Mouse (Mus musculus): Measurements from ENCODE around the gene Ssc4d.

The Ssc4d gene

GRCm38 (mm10) chr5:135974365-135974764 lies at the start of gene Ssc4d:
Gene Ssc4d (minus strand): TSS chr5:135974531.
- no peak for DNase-seq (ENCODE audit: low read depth, low spot score)

- no peak for DNase-seq (ENCODE audit: low read depth, low spot score)
Measured at GRCm38 (mm10) chr5:136019907-136020306, 45.6 kb upstream of the Ssc4d start.

- DNase-seq (ENCODE audit: low read depth, low spot score): no peak
Measured at GRCm38 (mm10) chr5:136018726-136019125, 44.4 kb upstream of the Ssc4d start.

GRCm38 (mm10) chr5:136017262-136017661 lies 42.9 kb upstream of the Ssc4d start:
- peak; percentile 20 for DNase-seq (ENCODE audit: low read depth, low spot score)

- peak; percentile 41 for DNase-seq (ENCODE audit: low read depth, low spot score)
Measured at GRCm38 (mm10) chr5:136016014-136016876, 41.9 kb upstream of the Ssc4d start.

DNA sequence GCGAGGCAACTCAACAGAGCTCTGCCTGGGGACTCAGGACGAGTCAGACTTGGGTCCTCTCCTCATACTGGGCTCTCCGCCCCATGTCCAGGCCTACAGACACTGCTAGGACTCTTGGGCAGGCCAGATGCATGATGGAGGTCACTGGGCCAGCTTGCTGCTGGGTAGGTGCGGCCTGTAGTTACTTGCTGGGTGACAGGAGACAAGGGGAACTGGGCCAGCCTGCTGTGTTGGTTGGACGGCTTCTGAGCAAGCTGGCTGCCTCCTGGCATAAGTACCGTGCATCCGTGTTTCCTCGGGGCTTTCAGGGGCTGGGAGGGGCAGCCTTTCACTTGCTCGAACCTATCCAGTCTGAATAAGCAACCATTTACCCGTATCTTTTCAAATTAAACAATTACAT lies 41.3 kb upstream of the Ssc4d start:
- no peak for DNase-seq (ENCODE audit: low read depth, low spot score)

- no peak for DNase-seq (ENCODE audit: low read depth, low spot score)
Measured at GRCm38 (mm10) chr5:136014877-136015276, 40.5 kb upstream of the Ssc4d start.

- no peak for DNase-seq (ENCODE audit: low read depth, low spot score)
Measured at GRCm38 (mm10) chr5:136007745-136008144, 33.4 kb upstream of the Ssc4d start.

GRCm38 (mm10) chr5:136004537-136004936 lies 30.2 kb upstream of the Ssc4d start:
- DNase-seq (ENCODE audit: low read depth, low spot score): no peak

DNA sequence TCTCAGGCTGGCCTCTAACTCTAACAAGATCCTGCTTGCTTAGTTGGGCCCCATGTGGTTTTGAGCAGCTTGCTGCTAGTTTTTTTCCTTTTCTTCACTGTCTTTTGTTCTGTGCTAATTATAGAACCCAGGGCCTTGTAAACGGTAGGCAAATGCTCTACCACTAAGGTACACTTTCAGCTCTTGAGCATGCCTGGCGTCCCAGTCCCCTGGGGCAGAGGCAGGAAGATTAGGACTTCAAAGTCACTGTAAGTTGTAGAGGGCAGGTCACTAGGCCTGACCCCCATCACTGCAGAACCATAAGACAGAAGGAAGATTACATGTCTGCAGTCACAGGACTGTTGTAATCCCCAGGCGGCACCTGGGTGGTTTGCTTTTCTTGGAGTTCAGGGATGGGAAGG lies 28.4 kb upstream of the Ssc4d start:
- DNase-seq (ENCODE audit: low read depth, low spot score): no peak

DNA sequence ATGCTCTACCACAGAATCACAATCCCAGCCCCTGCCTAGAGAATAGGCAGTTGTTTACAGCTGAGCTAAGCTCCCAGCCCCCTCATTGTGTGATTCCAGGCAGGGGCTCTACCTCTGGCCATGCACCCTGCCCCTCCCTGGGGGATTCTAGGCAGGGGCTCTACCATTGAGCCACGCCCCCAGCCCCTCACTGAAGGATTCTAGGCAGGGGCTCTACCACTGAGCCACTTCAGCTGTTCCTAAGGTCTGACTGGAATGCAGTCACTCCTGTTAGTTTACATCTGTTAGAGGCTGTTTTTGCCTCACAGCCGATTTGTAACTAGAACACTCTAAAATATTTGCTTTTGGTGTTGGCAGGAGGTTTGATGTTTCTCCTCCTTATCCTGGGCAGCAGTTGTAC lies 28.0 kb upstream of the Ssc4d start:
- no peak for DNase-seq (ENCODE audit: low read depth, low spot score)

GRCm38 (mm10) chr5:136001222-136001621 lies 26.9 kb upstream of the Ssc4d start:
- no peak for DNase-seq (ENCODE audit: low read depth, low spot score)

DNA sequence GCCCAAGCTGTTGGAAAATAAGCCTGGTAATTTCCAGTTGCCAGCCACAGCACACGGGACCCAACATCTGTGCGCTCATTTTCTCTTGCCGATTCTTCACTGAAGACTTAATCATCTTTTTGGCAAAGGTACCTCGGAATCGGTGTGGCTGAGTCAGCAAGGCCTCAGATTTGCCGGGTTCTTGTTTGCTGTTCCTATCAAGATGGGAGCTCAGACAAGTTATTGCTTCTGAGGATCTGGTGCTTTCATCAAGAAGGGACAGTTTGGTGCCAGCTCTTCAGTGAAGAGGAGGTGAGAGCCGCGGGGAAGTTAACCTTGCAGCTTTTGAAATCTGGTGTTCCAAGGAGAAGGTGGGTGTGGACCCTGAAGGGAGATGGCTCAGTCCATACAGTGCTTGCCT lies 21.8 kb upstream of the Ssc4d start:
- DNase-seq (ENCODE audit: low read depth, low spot score): peak; percentile 46

DNA sequence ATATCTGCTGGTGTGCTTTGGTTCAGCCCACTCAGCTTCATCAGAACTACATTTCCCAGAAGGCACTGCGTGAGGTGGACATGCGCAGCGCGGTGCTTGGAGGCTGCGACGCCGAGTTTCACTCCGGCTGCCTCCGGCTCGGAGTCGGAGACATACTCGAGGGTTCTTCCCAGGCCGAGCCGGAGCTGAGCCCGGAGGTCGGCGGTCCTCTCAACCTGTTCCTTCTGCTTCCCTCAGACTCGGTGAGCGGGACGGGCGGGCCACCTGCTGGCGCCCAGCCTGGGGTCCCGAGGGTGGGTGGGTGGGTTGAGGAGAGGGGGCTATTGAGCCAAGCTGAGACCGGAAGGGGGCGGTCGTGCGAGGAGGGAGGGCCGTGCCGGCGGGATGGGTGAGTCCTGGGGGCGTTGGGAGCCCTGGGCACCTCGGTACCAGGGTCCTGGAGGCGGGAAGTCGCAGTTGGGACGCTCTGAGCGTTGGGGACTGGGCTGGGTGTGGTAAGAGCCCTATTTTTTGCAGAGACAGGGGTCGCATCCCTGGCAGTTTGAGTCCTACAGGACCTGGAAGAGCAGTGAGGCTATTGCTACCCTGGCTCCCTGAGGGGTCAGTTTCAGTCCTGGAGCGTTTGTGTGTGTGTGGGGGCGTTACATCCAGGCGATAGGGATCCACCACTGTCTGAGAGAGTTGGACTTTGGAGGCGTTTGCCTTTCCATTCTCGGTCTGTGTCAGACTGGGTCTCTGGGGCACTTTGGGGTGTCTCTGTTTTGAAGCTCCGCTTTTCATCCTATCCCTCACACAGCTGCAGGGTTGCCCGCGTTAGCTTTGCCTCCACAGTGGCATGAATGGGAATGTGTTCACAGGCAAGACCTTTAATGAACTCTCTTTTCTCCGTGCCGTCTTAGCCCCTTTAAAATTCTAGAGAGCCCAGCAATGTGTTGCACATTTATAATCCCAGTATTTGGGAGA lies 20.7 kb upstream of the Ssc4d start, which contains the start of gene Dtx2:
Gene Dtx2 (plus strand): TSS at position 76 of the 963 bp plus-strand sequence.
- DNase-seq (ENCODE audit: low read depth, low spot score): peak; percentile 97

DNA sequence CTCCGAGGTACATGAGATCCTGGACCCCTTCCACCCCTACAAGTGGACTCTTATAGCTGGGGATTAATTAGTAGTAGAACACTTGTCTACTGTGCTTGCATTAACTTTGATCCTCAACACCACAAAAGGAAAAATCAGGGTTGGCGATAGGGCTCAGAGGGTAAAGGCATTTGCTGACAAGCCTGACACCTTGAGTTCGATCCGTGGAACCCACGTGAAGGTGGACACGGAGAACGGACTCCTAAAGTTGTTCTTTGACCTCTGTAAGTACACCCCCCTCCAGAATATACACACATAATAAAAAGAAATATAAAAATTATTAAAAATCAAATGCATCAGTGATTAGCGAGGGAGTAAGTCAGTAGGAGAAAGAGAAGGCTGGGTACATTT lies 20.0 kb upstream of the Ssc4d start:
- DNase-seq (ENCODE audit: low read depth, low spot score): no peak

DNA sequence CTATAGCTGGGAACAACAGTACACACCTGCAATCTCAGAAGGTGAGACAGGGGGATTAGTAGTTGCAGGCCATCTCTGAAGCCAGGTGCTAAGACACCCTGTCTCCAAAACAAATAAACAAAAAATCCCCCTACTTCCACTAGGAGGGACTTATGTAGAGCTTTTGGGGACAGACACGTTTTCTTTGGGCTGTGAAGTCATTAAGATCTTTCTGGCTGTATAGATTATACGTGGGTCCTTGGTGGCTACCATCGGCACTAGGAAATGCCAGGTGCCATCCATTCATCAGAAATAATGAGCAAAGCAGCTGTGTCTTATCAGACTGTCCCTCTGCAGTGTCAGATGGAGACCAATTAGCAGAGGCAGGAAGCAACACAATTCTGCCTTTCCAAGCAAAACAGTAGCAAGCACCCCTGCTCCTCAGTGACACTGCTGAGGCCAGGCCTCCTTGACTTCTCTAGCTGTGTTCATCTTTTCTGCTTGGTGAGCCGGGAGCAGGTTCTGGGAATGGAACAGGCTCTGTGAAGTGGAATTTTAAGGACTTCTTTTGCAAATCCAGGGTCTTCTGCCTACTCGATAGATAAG lies 19.1 kb upstream of the Ssc4d start:
- DNase-seq (ENCODE audit: low read depth, low spot score): no peak

DNA sequence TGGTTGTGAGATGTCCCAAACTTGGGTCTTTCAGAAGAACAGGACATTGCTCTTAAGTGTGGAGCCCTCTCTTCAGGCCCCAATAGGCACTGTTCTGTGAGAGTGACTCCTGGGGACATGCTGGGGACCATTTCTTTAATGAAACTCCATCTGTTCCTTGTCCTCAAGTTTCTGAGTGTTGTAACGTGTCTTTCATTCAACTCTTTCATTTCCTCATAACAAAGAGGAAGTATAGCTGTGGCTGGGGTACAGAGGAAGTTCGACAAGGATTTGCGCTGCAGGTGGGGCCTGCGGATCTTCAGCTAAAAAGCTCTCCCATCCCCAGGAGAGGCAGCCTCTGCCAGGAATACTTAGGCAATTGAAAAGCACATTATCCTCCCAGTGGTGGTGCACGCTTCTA lies 16.3 kb upstream of the Ssc4d start:
- peak; percentile 10 for DNase-seq (ENCODE audit: low read depth, low spot score)

GRCm38 (mm10) chr5:135987248-135987647 lies 12.9 kb upstream of the Ssc4d start:
- DNase-seq (ENCODE audit: low read depth, low spot score): peak; percentile 66

- DNase-seq (ENCODE audit: low read depth, low spot score): no peak
Measured at GRCm38 (mm10) chr5:135984546-135985044, 10.3 kb upstream of the Ssc4d start.

GRCm38 (mm10) chr5:135982398-135982797 lies 8.1 kb upstream of the Ssc4d start:
- peak; percentile 81 for DNase-seq (ENCODE audit: low read depth, low spot score)

DNA sequence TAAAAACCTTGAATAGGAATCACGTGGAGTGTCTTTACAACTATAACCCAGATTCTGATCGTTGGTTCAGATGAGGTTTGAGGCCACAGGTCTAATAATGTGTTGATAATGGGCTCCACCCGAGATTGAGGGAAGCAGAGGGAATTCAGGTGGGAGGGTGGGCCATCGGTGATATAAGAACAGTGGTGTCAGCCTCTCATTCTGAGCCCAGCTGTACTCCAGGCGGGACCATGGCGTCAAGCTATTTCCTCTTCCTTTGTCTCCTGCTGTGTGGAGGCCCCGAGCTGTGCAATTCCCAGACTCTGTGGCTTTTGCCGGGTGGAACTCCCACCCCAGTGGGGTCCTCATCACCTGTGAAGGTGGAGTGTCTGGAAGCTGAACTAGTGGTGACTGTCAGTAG lies 5.6 kb upstream of the Ssc4d start, which contains the start of gene Zp3:
Gene Zp3 (plus strand): TSS at position 196 of the 400 bp plus-strand sequence.
- no peak for DNase-seq (ENCODE audit: low read depth, low spot score)

DNA sequence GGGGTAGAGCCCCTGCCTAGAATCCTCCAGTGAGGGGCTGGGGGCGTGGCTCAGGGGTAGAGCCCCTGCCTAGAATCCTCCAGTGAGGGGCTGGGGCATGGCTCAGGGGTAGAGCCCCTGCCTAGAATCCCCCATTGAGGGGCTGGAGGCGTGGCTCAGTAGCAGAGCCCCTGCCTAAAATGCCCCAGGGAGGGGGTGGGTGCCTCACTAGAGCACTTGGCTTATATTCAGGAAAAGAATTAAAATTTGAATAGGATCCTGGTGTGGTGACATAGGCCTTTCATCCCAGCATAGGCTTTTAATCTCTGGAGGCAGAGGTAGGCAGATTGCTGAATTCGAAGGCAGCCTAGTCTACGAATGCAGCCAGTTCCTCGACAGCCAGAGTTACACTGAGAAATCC lies 5.0 kb upstream of the Ssc4d start:
- no peak for DNase-seq (ENCODE audit: low read depth, low spot score)
